Mouse (Mus musculus) embryonic facial prominence, embryonic 10.5 days (tissue): ENCODE data around the gene Erg28. TPM values are rescaled to one million over a fixed set of nuclear protein-coding genes. Genes with fewer than 3 reads are reported as not detected.
A peak's percentile ranks its signal among the peaks of the same experiment; 100 is the strongest.

Experiments used
- DNase-seq: peaks from one replicate; pipeline ENCODE4 v3.0.0-alpha.2; 2017; ENCODE audit warnings: low spot score
- H3K27ac ChIP-seq: fragments of 300-500 bp; sonication (generic); replicated peaks from 2 replicates; pipeline ENCODE4 v1.5.1; 2016; ENCODE audit warnings: mild to moderate bottlenecking
- H3K27me3 ChIP-seq: fragments of 300-500 bp; sonication (generic); replicated peaks from 2 replicates; pipeline ENCODE4 v1.6.1; 2016; ENCODE audit warnings: low read depth, mild to moderate bottlenecking; ENCODE audit not compliant: poor library complexity, severe bottlenecking
- H3K36me3 ChIP-seq: fragments of 300-500 bp; sonication (generic); replicated peaks from 2 replicates; pipeline ENCODE4 v1.6.1; 2016; ENCODE audit warnings: mild to moderate bottlenecking, moderate library complexity
- H3K4me1 ChIP-seq: fragments of 300-500 bp; sonication (generic); 2 replicates; pipeline ENCODE4 v1.6.1; 2016
- H3K4me3 ChIP-seq: fragments of 300-500 bp; sonication (generic); 2 replicates; pipeline ENCODE4 v1.5.1; 2016; ENCODE audit warnings: mild to moderate bottlenecking, moderate library complexity
- H3K9me3 ChIP-seq: fragments of 300-500 bp; sonication (generic); 2 replicates; pipeline ENCODE4 v1.6.1; 2016; ENCODE audit warnings: mild to moderate bottlenecking
- WGBS: fragments of 180-500 bp; shearing (Covaris S2); methylation state at CpG from one replicate; pipeline ENCODE4 v1.1.7; 2016; 5-methylcytosine and 5-hydroxymethylcytosine counted together
- polyA plus RNA-seq: library from polyadenylated mRNA; unstranded; fragments of >200 nt; fragmentation: Nextera tagmentation; extraction: Ambion mirVana; gene quantifications from 2 replicates; pipeline ENCODE4 v1.2.1, GENCODE M21; 2016

Gene Erg28
- polyA plus RNA-seq, result 102 and 106 TPM in 2 replicates

DNA sequence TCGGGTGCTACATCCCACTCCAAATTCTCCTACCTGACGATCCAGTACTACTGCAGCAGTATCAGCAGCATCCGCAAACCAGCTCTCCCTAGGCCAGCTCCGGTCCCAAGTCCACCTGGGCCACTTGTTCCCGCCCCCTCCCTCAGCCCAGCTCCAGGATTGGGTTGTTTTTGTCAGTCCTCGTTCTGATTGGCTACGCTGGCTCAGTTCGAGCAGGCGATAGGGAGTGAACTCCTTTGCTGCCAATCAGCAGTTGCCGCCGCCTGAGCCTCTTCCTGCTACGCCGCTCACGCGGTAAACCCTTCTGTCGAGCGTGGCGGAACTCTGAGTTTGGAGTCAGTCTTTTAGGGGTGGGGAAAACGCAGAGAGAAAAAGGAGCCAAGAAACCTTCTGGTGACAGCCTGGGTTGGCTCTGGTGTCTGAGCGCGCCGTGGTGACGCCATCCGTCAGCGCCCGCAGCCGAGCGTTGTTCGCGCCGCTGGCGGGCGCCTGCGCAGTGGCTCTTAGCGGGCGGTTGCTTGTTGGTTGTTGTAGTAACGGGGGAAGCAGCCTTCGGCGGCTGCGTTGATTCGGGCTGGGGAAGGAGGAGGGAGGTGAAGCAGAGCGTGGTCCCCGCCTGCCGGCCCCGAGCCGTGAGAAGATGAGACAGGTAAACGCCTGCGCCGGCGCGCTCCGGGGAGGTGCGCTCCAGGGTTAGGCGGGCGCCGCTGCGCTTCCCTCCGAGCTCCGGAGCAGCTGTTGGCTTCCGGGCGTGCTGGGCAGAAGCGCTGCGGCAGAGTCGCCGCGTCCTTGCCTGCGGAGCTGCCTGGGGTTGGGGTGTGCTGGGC, at the start of gene Erg28, which contains the start of gene Ttll5:
Gene Erg28, minus strand, starts transcription at position 113 of the 827 bp plus-strand sequence.
Gene Ttll5, plus strand, starts transcription at position 222 of the 827 bp plus-strand sequence.
- under 1% methylated on average over 67 of the region's 67 CpGs for WGBS
- H3K27ac ChIP-seq, result peak within 1 kb of the TSS; percentile 94
- peaks cover 19% of the 10 kb centered on the region for H3K4me1 ChIP-seq
- peak within 1 kb of the TSS; percentile 94 for H3K4me3 ChIP-seq
- peaks cover 56% of the 10 kb centered on the region for H3K36me3 ChIP-seq
- no peaks in the 10 kb centered on the region for H3K9me3 ChIP-seq
- peak; percentile 95 for DNase-seq
- no peaks in the 10 kb centered on the region for H3K27me3 ChIP-seq

DNA sequence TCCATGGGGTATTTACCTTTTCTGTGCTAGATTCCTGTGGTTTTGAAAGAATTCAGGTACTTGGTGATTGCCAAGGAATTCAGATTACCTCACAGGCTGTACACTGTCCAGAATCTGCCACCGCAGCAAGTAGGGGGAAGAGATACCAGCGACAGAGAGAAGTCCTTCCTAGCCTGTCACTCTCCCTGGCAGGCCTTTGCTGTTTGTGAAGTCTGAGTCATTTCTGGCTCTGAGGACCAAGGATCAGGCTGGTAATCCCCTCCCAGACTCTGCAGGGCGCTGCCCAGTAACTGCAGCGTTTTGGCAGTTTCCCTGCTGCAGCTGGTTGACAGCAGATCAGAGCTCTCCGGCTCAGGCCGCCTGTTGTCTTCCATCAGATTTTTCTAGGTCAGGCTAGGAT, 45.1 kb upstream of the Erg28 start:
- WGBS, result 48% methylated on average over 6 of the region's 6 CpGs
- Histone ChIP-seq H3K4me1 (no peaks in the 10 kb centered on the region), H3K9me3 (no peaks in the 10 kb centered on the region), H3K27ac (no peak overlapping the region), H3K27me3 (no peaks in the 10 kb centered on the region), H3K36me3 (peaks cover 9% of the 10 kb centered on the region), H3K4me3 (no peak overlapping the region)
- no peak for DNase-seq

DNA sequence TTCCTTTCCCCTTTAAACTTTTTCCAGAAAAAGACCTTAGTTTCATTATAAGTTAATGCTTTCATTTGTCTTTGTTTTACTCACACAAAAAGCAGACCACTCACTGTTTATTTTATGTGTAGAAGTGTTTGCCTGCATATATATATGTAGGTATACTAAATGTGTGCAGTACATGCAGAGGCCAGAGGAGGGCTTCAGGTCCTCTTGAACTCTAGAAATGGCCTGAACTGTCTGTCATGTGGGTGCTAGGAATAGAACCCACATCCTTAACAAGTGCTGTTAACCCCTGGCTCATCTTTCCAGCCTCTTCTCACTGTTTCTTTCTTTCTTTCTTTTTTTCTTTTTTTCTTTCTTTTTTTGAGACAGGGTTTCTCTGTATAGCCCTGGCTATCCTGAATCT, 42.8 kb upstream of the Erg28 start:
- Histone ChIP-seq H3K4me1 (no peaks in the 10 kb centered on the region), H3K9me3 (no peaks in the 10 kb centered on the region)
- DNase-seq, result no peak

DNA sequence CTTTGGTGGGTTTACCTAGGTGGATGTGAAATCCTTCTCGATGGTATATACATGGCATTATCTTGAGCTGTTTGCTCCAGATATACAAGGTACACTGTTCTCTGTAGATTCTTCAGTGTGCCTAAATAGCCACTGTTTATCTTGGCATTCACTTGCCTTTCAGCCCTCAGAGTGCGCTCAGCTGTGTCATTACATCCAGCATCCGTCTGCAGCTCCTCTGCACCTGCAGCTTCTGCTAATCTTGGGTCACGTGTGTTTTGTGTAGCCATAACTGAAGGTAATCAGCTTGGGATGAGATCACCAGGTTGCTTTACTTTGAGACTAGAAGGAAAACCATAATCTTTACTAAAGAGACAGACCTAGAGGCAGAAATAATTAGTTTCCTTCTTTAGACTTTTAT, 42.3 kb upstream of the Erg28 start:
- Histone ChIP-seq H3K9me3 (no peaks in the 10 kb centered on the region), H3K4me3 (no peak overlapping the region), H3K27me3 (no peaks in the 10 kb centered on the region), H3K27ac (no peak overlapping the region), H3K4me1 (no peaks in the 10 kb centered on the region), H3K36me3 (peaks cover 15% of the 10 kb centered on the region)
- 82% methylated on average over 4 of the region's 4 CpGs for WGBS
- DNase-seq, result no peak

More for the DNA sequence above, 42.8 kb upstream of the Erg28 start:
- Histone ChIP-seq H3K36me3 (peaks cover 15% of the 10 kb centered on the region), H3K4me3 (no peak overlapping the region), H3K27me3 (no peaks in the 10 kb centered on the region), H3K27ac (no peak overlapping the region)

DNA sequence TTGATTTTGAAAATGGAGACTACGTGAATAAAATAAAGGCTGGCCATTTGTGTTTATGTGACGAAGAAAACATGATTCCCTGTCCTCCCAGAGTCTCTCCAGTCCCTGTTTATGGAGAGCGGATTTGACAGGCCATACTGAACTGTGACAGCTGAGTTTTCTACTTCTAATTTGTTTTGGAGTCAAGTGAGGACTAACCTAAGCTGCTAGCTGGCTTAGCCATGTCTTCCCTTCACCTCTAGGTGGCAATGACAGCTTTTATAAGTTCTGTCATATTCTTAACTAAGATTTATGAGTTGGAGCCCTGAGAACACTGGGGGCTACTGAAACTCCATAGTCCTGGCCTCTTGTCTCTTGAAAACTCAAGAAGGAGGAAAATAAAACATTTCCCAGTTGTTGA, 41.2 kb upstream of the Erg28 start:
- no peaks in the 10 kb centered on the region for H3K27me3 ChIP-seq
- H3K4me1 ChIP-seq, result no peaks in the 10 kb centered on the region
- H3K4me3 ChIP-seq, result no peak overlapping the region
- no peak overlapping the region for H3K27ac ChIP-seq
- WGBS, result 83% methylated on average over 3 of the region's 3 CpGs
- H3K36me3 ChIP-seq, result peaks cover 12% of the 10 kb centered on the region
- no peak for DNase-seq
- H3K9me3 ChIP-seq, result no peaks in the 10 kb centered on the region

DNA sequence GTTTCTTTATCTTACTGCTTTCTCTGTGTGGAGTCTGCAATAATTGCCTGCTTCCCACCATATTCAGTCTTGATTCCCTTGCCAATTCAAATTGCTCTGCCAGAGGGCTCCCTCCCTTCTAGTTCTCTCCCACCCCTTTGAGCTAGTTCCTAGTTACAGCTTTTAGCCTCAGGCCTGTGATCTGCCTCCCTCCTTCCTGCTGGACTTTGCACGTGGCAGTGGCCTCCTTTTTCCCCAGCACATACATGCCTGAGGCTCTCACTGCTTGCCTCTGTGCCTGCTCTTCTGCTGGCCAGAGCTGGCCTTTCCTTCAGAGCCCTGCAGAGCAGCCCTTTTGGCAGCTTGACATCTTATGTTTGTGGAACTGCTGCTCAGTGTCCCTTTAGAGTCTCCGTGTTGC, 38.2 kb upstream of the Erg28 start:
- no peak overlapping the region; the same call in 1 of the 2 replicates for H3K27ac ChIP-seq
- no peaks in the 10 kb centered on the region for H3K9me3 ChIP-seq
- DNase-seq, result no peak
- peaks cover 12% of the 10 kb centered on the region for H3K36me3 ChIP-seq
- no peaks in the 10 kb centered on the region for H3K27me3 ChIP-seq
- WGBS, result 36% methylated on average over 2 of the region's 2 CpGs
- H3K4me1 ChIP-seq, result no peaks in the 10 kb centered on the region
- H3K4me3 ChIP-seq, result no peak overlapping the region

DNA sequence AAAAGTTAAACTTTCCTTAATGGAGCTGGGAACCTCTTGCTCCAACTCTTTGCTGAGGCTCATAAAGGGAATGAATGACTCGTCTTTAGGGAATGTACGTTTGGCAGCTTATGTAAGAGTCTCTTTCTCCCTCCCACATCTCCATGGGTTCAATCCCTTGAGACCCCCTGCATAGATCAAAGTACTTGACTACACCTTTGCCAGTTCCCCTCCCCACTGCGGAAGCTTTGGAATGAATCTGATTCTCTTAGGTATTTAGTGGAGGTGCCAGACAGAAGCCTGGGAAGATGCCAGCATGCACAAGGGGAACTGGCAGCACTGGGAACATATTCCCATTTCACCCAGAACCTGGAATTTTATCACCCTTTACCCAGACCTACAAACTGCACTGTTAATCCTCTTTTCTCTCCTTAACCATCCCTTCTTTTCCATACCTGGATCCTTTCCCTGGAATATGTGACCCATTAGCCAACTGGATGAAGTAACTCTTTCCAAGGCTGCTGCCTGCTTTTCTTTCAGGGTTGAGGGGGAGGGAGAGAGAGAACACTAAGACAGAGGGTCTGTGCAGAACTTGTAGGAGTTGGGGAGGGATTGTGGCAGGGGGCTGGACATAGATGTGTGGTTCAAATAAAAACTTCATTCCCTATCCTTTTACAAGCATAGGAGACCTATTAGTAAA, 35.3 kb upstream of the Erg28 start:
- no peak for DNase-seq
- H3K9me3 ChIP-seq, result no peaks in the 10 kb centered on the region
- no peaks in the 10 kb centered on the region for H3K4me1 ChIP-seq
- 68% methylated on average over 3 of the region's 3 CpGs for WGBS
- H3K27ac ChIP-seq, result no peak overlapping the region
- H3K4me3 ChIP-seq, result no peak overlapping the region
- H3K27me3 ChIP-seq, result no peaks in the 10 kb centered on the region
- peaks cover 28% of the 10 kb centered on the region for H3K36me3 ChIP-seq

DNA sequence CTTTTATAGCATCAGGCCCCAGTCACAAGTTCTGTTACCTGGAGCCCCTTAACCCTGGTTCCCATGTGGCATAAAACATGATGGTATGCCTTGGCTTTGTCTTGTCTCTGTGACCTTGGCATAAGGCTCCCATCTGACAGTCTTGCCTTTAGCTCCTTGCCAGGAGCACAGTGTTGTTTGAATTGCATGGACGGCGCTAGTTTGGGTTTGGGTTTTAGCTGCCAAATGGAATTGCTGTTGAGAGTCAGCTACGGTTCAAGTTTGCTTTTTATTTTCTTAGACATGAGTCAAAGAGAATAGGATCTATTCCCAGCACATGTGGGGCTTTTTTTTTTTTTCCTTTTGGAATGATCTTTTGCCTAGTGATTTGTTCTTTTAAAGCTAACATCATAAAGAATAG, 34.8 kb upstream of the Erg28 start:
- WGBS, result 85% methylated on average over 3 of the region's 3 CpGs
- no peaks in the 10 kb centered on the region for H3K9me3 ChIP-seq

DNA sequence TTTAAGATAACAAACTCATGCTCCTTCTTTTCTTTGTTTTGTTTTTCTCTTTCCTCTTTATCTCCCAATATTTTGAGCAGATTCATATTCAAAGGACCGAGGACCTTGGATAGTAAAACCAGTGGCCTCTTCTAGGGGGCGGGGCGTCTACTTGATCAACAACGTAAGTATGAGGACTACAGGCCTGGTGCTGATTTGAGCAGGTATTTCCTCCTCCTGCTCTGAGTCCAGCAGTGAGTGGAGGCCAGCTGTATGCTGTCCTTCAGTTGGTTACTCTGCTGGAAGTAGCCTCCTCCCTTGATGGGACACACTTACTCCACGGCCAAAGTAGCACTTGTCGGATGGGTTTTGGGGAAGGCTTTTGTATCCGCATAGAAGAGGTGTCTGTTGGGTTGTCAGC, 33.0 kb upstream of the Erg28 start:
- H3K9me3 ChIP-seq, result no peaks in the 10 kb centered on the region
- H3K27ac ChIP-seq, result no peak overlapping the region
- no peaks in the 10 kb centered on the region for H3K27me3 ChIP-seq
- no peak overlapping the region for H3K4me3 ChIP-seq
- WGBS, result 90% methylated on average over 7 of the region's 7 CpGs
- no peaks in the 10 kb centered on the region for H3K4me1 ChIP-seq
- DNase-seq, result no peak
- peaks cover 31% of the 10 kb centered on the region; the same call in 1 of the 2 replicates for H3K36me3 ChIP-seq

More for the DNA sequence above, 34.8 kb upstream of the Erg28 start:
- DNase-seq, result no peak
- no peaks in the 10 kb centered on the region for H3K27me3 ChIP-seq
- H3K4me3 ChIP-seq, result no peak overlapping the region
- H3K4me1 ChIP-seq, result no peaks in the 10 kb centered on the region
- no peak overlapping the region for H3K27ac ChIP-seq
- peaks cover 28% of the 10 kb centered on the region for H3K36me3 ChIP-seq

DNA sequence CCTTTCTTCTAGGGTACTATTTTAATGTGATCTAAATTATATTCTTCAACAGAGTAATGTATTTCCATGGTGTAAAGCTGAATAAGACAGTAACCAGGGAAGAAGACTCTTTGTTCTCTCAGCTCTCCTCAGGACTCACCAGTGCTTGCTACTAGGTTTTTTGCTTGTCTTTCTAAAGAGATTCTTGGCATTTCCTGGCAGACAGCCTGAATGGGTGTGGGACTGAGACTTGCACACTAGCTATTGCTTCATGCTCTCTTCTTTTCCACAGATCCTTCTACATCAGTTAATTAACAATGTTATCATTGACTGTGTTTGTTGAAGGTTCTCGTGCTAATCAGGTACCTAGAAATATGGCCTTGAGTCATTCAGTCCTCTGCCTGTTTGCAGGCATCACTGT, 29.9 kb upstream of the Erg28 start:
- Histone ChIP-seq H3K4me1 (no peaks in the 10 kb centered on the region), H3K4me3 (no peak overlapping the region), H3K36me3 (peaks cover 53% of the 10 kb centered on the region), H3K27ac (no peak overlapping the region), H3K27me3 (no peaks in the 10 kb centered on the region), H3K9me3 (no peaks in the 10 kb centered on the region)
- 91% methylated on average over 1 of the region's 1 CpGs for WGBS
- DNase-seq, result no peak

DNA sequence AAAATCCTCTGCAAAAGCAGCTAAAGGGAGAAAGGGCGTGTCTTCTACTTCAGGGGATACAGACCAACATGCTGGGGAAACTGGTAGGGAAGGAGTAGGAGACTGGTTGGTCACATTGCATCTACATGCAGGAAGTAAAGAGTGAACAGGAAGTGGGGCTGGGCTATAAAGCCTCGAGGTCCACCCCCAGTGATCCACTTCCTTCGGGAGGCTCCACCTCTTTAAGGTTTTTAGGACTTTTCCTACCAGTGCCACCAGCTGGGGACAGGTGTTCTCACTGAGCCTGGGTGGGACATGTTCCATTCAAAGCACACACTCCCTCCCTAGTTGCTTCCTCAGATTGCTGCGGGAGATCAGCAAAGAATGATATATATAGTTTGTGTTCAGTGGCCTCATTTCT, 29.5 kb upstream of the Erg28 start:
- no peak overlapping the region for H3K27ac ChIP-seq
- no peak for DNase-seq
- no peak overlapping the region for H3K4me3 ChIP-seq
- H3K4me1 ChIP-seq, result no peaks in the 10 kb centered on the region
- 86% methylated on average over 4 of the region's 4 CpGs for WGBS
- no peaks in the 10 kb centered on the region for H3K9me3 ChIP-seq
- peaks cover 56% of the 10 kb centered on the region for H3K36me3 ChIP-seq
- no peaks in the 10 kb centered on the region for H3K27me3 ChIP-seq

DNA sequence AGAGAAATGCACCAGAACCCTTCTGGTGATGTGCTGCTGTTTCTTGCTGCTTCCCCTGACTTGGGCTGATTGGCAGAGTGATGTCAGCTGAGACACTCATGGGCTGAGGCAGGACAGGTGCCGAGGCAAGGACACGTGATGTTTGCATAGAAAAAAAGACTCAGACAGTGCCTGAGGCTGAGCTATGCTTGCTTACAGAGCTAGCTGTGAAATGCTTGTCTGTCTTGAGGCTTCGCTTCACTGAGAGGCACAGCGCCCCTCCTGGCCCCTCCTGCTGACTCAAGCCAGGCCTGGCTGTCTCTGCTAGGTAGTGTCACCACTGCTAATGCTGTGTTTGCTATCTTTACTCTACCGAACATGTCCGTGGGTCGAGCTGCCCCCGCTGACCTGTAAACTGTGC, 26.3 kb upstream of the Erg28 start:
- WGBS, result 84% methylated on average over 8 of the region's 8 CpGs

More for the DNA sequence above, 26.3 kb upstream of the Erg28 start:
- Histone ChIP-seq H3K27ac (no peak overlapping the region), H3K27me3 (no peaks in the 10 kb centered on the region), H3K9me3 (no peaks in the 10 kb centered on the region), H3K36me3 (peaks cover 55% of the 10 kb centered on the region), H3K4me3 (no peak overlapping the region), H3K4me1 (no peaks in the 10 kb centered on the region)
- DNase-seq, result no peak
